Mouse (Mus musculus) brain, embryonic 18.5 days (tissue): ENCODE measurements at regions not wholly inside any gene's neighbourhood (a gene's known extent, or its start where the extent isn't known, plus 50 kb on each side); places are given as distances from the start of the nearest gene placed in this dataset.

Source experiments
- DNase-seq: peaks from one replicate; pipeline ENCODE4 v3.0.0-alpha.2; 2012; ENCODE audit warnings: low read depth, low spot score

DNA sequence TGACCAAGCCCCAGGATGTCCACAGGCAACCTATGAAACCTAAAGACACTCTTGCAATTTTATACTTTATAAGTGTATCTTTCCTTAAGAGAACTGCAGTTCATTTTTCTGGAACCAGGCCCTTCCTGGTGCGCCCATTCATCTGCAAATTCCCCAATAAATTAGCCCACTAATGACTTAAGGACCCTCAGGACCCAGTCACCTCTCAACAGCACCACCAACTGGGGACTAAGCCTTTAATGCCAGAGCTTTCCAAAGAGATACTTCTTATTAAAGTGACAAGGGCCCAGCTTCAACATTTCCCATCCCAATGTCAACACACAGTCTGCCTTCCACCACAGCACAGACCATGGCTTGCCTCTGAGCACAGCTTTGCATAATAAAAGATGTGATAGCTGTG lies 237.6 kb upstream of the Pabpc6 start:
- DNase-seq = no peak

DNA sequence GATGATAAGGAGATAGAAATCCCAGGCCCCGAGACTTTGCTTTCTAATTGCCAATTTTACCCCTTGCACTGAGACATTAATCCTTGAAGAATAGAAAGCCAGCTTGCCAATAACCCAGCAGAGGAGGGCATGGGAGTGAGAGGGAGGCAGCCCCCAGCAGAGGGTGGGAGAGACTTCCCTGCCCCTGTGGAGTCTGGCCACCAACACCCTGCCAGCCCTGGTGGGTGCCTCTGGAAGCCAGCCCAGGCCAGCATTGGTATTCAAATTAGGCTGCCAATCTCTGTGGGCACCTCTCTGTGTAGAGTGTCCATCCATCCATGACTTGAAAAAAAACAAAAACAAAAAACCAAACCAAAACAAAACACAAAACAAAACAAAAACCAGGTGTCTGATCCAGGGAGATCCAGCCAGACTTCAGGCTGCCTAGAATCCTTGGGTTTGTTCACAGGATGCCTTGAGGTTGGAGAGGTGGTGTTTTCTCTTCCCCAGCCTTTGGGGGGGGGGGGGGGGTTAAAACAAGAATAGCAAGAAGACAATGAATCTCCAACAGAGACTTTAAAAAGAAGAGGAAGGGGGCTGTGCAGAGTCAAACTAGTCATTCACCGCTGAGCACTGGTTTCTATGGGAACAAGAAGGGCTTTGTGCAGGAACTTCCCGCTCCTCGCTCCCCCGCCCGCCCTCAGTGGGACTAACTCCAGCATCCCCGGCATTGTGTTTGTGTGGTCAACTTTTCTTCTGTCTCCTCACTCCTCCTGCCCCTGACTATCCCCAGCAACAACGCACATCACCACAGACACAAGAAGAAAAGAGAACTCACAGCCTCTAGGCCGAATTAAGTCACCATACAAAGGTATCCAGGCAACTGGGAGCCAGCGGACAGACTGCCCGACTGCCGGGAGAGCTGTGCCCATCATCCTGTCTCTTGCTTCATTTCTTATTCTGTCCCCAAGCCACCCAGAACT lies 236.3 kb upstream of the Pabpc6 start:
- DNase-seq = peak; percentile 83

DNA sequence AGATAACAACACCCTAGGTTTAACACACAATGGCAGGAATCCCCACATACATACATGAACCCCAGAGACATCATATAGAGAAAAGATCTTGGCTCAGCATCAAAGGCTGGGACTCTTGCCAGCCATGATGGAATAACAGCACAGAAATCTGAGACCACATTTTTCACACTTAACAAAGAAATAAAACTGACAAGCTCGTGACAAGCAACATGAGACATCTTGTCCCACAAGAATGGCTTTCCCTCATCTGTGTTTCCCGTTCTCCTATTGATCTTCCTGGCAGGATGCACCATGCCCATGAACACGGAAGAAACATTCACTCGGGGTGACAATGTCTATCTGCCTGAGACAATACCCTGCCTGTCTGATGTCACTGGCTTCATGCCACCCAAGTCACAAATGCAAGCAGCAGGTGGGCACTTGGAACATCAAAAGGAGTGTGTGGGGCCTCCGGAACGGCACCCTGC lies 235.0 kb upstream of the Pabpc6 start:
- DNase-seq = no peak

DNA sequence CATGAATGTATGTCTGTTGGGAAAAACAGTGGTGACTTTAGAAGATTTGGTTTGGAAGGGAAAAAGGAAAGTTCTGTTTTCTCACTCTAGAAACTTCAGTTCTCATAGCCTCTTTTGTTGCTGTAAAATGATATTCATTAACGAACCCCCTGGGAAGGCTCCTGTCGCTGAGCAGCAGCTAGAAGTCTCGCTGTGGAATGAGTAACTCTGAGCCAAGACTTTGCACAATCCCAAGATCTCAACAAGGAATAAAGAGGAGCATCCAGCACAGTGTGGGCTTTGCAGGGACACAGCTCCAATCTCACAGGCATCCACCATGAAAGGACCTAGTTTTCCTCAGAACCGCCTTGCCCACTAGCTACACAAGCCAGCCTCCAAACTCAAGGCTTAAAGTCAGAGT lies 233.8 kb upstream of the Pabpc6 start:
- no peak for DNase-seq

DNA sequence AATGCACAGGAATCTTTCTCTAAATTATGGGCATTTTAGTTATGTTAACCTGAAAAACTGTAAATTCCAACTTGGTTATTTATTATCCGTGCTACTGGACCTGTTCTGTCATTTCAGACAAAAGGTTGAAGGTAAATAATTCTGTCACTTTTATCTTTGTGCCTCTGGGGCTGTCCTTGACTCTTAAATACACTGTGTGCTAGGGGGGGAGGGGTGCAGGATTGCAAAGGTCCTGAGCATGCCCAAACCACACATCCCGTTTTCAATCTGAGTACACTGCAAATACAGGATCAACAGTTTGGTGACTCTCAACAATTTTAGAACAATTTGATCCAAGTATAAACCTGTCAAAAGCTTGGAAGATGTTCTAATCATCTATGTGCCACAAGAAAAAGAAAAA lies 227.4 kb upstream of the Pabpc6 start:
- DNase-seq = no peak

DNA sequence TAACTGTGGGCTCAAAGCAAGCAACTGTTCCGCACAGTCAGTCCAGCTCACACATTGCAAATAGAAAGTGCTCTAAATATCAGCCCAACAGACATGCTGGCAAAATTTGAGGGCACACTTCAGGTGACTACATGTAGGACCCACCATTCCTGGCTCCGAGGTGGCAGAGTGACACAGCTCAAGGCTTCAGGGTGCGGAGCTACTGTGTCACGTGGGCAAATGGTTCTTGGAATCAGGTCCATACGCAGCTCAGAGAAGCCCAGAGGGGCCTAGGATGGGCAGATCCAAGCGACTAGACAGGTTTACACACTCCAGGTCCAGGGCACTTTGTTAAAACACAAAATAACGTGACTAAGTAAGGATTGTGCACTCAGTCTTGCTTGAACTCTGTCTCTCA lies 226.2 kb upstream of the Pabpc6 start:
- no peak for DNase-seq

DNA sequence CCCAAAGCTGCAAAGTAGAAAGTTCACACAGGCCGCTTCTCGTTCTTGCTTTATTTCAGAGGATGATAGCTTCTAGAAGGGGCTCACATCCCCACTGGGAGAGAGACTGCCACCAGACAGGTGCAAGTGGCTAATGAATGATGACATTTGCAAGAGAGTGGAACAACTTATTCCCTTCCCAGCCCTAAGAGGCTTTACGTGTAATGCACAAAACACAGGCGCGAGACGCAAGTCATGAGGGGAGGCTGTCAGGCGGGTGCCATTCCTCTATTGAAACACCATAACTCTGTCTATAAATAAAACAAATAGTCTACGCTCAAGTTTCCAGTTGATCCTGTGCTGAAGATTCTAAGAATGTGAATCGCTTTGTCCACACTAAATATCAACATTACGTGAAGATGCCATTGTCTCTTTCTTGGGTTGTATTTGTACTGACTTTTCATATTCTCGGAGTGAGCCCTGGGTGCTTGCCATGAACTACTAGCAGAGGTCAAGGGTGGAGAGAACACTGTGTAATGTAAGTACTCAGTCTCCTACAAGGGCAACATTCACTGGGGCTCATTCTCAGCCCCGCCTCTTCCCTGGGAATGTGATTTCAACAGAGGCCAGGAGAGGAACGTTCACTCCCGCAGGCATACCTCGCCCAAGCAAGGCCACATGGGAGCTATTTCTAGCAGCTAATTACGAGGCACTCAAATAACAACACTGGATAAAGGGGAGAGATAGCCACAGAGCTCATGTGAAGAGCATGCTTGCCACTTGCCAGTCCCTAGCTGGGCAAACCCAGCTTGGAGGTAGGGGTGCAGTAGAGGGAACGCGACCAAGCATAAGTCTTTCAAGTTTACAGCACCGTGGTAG lies 225.5 kb upstream of the Pabpc6 start:
- DNase-seq = no peak

DNA sequence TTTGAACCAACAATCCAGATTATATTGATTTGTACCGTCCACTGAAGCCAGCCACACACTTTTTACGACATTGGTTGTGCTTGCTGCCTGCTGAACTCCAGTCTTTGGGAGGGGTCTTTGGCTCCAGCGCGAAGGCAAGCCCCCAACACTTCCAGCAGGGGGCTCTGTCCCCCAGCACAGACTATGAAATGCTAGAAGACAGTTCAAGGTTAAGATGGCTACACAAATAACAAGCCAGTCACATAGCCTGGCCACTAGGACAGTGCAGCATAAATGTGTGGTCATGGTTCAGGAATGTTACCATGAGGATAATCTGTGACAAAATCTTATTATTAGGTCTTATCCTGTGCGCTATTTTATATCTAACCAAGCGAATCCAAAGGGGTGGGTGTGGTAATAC lies 224.4 kb upstream of the Pabpc6 start:
- no peak for DNase-seq

DNA sequence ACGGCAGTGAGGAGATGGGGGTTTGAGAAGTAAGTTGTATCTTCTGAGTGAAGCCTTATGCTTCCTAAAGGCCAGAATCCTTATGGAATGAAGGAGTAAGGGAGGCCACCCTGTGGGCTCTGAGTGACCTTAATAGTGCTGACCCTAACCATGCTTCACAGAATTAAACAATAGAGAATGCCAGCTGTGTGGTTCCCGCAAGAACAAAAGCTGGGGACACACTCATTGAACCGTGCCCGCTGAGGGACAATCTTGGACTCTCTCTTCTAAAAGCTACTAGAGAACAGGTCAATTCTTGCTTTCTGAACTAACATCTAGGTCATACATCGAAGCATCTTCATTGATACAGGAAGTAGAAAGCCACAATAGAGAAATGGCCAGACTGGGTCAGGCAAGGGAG lies 223.3 kb upstream of the Pabpc6 start:
- DNase-seq = no peak

DNA sequence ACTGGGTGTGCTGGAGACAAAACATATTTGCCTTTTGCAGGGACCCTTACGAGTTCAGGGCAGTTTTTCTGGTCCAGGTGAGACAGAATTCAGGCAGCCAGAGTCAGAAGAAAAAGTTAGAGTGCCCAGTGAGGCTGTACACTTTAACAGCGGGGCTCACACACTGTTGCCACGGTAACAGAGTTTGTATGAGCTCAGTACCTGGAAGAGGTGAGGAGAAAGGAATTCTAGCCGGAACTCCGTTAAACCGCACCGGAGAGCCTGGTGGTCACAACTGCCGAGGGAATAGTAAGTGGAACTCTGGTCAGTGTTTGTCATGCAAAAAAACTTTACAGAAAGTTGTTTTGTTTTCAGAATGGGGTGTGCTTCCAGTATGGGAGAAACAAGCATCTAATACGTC lies 222.6 kb upstream of the Pabpc6 start:
- no peak for DNase-seq

DNA sequence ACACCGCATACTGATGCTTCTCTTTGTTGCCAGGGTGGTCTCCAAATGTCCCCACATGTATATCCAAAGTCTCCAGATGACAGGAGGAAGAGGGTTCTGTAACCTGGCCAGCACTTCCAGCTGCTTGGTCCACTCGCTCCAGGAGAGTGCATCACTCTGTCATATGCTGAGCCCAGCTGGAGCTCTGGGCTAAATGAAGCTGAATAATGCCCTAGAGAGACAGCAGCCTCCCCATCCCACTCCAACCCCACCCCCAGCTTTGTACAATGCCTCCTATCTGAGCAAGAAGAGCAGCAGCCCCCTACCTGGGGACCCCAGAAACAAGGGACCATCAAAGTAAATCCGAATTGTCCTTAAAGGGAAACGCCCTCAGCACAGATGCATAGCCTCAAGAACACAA lies 219.0 kb upstream of the Pabpc6 start:
- no peak for DNase-seq

DNA sequence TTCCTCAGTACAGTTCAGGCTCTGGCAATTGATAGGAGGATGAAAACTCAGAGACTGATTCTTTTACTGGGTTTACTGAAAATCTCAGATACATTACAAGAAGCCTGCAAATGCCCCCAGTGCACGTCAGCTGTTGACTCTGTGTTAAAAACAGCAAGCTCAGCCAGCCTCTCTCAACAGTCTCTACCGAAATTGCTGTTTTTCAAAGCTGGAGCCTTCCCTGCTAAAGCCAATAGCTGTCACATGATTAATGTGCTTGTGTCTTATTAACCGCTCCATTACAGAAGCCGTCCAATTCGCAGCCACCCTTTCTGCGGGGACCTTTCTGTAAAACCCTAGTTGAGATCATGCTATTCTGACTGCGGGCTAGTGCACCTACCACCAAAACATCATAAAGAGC lies 215.6 kb upstream of the Pabpc6 start:
- no peak for DNase-seq

DNA sequence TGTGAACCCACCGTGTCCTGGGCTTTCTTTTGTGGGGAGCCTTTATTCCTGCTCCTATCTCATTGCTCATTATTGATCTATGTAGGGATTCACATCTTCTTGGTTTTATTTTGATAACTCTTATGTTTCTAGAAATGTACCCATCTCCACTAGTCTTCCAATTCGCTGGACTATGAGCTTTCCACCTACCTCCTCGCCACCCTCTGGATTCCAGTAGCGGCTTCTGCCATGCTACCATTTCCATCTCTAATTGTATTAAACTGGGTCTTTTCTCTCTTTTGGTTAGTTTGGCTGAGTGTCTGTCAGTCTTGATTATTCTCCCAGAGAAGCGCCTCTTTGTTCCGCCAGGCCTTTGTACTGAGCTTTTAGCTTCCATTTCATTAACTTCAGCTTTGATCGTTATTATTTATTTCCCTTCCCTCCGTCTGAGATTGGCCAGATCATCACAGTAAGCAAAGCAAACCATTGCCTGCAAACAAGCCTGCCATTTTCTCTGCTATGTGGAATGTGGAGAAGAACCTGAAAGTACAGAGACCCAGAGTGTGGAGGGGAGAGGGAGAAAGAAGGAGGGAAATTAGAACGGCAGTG lies 213.2 kb upstream of the Pabpc6 start:
- no peak for DNase-seq

DNA sequence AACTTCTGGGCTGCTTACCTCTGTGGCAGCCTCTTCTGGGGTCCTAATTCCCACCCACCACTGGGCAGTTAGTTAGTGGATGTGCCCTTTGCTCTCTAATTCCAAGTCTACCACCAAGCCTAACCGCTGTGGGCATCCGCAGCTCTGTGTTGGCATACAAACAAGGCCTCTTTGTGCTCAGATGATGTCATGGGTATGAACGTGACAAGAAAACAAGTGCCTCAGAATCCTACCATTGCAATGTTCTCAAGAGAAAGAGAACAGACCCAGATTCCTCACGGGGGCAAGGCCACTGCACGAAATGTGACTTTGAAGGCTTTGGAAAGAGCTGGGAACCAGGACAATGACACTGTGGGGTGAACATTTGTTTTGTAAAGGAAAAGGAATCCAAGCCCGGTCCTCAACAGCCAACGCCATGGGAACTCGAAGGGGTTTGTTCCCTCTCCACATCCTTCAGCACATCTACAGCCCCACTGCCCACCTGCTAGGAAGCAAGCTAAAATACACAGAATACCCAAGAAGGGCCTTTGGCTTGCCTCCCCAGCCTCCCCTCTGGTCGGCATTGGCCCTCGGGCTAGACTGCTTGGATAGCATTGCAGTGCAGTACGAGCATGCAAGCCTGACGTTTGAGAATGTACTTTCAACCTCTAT lies 210.2 kb upstream of the Pabpc6 start:
- DNase-seq = no peak

DNA sequence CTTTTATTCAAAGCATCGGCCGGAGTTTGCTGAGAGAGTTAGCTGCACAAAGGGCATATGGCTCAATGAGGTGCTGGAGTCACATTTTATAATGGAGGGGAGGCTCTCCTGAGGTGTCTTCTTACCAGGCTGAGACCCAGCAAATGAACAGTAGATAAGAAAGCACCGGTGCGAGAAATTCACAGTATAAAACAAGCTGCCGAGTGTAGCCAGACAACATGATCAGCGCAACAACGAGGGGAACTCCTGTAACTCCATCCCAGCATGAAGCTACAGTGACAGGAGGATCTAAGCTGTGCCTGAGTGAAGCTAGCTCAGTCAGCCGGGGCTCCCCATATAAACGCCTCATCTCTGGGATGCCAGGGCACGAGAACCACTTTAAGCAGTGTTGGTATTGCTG lies 204.2 kb upstream of the Pabpc6 start:
- no peak for DNase-seq

DNA sequence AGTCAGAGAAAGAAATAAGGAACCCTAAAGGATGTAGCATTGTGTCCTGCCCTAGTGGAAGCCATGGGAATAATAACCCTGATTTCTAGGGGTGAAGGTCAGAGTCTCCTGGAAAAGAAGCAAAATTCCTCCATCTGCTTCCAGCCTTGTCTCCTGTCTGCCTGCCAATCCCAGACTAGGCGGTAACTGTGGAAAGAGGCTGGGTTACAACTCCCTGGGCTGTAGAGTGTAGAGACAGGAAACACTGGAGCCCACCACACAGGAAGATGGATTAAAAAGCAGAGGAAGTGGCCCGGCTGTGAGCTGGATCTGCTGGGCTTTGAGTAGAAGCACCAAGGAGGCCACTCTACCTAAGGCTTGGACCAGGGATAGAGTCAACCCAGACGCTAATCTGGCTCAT lies 200.7 kb upstream of the Pabpc6 start:
- no peak for DNase-seq

DNA sequence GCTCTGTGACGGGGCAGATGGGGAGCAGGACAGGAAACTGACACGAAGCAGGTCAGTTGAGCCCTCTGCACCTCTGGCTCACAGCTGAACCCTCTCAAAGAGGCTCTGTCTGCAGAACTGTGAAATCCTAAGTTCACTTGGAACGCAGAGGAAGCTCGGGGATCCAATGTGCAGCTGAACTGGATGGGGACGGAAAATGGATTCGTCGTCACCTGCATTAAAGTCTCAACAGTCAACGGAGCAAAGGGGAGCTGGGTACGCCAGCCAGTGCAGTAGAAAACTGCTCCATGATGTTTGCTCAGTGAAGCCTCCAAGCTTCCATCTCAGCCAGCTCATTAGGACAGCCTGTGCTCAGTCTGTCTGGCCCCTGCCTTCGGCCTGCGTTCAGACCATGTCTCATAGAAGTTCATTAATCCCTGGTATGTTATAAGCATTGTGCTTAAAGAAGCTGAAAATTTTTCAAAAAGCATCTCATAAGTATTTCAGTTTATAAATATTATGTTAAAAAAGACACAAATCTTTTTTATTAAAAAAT lies 199.3 kb upstream of the Pabpc6 start:
- DNase-seq = no peak

DNA sequence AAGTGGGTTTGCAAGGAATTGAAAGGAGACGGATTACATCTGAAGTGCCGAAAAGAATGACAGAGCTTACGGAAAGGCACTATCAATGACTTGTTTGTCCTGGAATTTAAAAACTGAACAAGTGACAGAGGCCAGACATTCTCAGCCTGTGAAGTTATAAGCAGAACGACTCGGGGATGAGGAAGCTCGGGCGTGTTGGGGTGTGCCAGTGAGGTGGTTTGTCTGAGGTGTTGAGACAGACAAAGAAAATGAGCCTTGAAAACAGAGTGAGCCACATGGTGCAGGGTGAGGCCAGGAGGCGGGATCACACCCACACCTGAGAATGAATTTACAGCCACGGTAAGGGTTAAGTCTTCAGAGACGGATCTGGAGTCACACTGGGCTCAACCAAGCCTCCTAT lies 194.7 kb upstream of the Pabpc6 start:
- no peak for DNase-seq

DNA sequence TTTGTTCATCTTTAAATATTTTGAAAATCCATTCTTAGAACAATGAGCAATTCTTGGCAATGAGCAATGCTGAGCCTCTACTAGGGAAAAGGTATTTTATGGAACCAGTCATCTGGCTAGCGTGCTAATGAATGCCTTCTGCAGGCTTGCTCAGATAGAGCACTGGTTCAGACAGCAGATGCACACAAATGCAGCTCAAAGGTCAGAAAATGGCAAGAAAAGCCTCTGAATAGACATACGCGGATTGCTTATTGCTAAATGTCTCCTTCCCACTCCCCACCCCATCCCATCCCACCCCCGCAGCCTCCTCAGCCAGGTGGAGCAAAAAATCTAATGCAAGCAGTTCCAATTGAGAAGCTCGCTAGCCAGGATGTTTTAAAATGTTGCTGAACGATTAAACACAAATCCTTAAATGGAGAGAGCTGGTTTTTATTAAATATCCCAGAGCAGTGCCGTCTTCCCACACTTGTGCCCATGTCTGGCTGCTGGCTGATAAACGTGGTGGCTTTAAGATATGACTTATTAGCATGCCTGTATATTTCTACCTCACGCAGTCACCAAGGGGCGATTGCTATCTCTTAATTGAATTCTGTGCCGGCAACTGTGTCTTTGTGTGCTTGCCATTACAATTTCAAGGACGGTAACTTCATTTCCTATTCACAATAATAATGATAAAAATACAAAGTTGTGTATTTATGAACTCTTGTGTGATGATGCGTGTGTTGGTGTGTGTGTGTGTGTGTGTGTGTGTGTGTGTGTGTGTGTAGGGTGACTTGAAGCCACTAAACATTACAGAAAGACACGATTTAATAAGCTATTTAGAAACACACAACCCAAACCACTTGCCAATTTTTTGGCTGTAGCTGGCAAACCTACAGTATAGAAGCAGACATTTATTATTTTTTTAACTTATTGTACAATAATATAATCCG lies 192.7 kb upstream of the Pabpc6 start:
- no peak for DNase-seq

DNA sequence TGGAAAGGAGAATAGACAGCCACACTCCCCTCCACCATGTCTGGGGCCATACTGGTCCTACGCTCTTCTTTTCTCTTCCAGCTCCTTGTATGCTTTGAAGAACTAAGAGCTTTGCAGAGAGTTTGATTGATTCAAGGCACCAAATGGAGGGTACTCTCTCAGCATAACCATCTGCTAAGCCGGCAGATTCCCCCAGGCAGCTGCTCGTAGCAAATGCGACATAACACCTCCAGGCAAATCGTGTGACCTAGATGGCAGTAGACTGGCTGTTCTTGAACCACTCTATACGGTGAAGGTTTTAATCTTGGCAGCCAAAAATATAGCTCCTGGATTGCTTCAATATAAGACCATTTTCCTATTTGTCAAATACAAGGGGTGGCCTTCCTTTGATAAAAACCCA lies 191.8 kb upstream of the Pabpc6 start:
- DNase-seq = no peak
